Mouse (Mus musculus) Patski (cell line): ENCODE measurements around the gene Nol6. TPM values are rescaled to one million over a fixed set of nuclear protein-coding genes. Genes with fewer than 3 reads are reported as not detected.
A peak's percentile ranks its signal among the peaks of the same experiment; 100 is the strongest.

Experiments used
- ATAC-seq: fragments of 100-300 bp; one replicate; pipeline ENCODE4 v1.8.0; 2021
- CTCF ChIA-PET: fragments of 350-600 bp; sonication (Branson Sonifier 250); formaldehyde crosslinking; loops from one replicate; lab custom pipeline; 2022; ENCODE audit warnings: inconsistent platforms; lab: Charles Lee
- POLR2A ChIA-PET: fragments of 350-600 bp; sonication (Branson Sonifier 250); formaldehyde crosslinking; loops from one replicate; lab custom pipeline; 2022; ENCODE audit warnings: antibody characterized with exemption, inconsistent platforms; lab: Charles Lee
- DNase-seq: peaks from one replicate; pipeline ENCODE4 v3.0.0-alpha.2; 2011; ENCODE audit warnings: low read depth, low spot score
- H3K27me3 ChIP-seq: fragments of 371-371 bp; one replicate; pipeline ENCODE4 v1.5.1; 2021
- CTCF ChIP-seq: fragments of 100-300 bp; IDR thresholded peaks from one replicate; pipeline ENCODE4 v1.5.1; 2021
- in situ Hi-C: fragments of 300-500 bp; cut with MboI; formaldehyde crosslinking; loops from 3 replicates; pipeline ENCODE4 v1.11.1; 2018; ENCODE audit warnings: low pct_unique_long_range_greater_than_20kb, mixed read lengths
- polyA plus RNA-seq: library from polyadenylated mRNA; unstranded; gene quantifications from one replicate; pipeline ENCODE4 v1.2.3, GENCODE M21; 2021

Gene Nol6
- polyA plus RNA-seq, 1 experiment from 2014 or later = 18.8 TPM

- no peaks in the 10 kb centered on the region for H3K27me3 ChIP-seq
- CTCF ChIA-PET = no interaction called here
- POLR2A ChIA-PET = interaction anchor here (1.0 kb wide), 1 partner anchor 20 kb away, joined by 4 read pairs; no protein-coding TSS in a partner anchor
- ATAC-seq (no peak), DNase-seq (no peak)
- in situ Hi-C loops = loop anchor here (25.0 kb wide), 1 partner anchor 570 kb away; the partner anchor contains the start of genes Dctn3 and Rpp25l
- no peak for TF ChIP-seq CTCF
These were observed 18.3 kb upstream of the Nol6 start for GRCm38 (mm10) chr4:41142601-41143000.

- DNase-seq (no peak), ATAC-seq (no peak)
- in situ Hi-C loops = loop anchor here (25.0 kb wide), 1 partner anchor 572 kb away; the partner anchor contains the start of genes Dctn3 and Rpp25l
- no peak for TF ChIP-seq CTCF
- ChIA-PET CTCF (no interaction called here), POLR2A (no interaction called here)
- H3K27me3 ChIP-seq = no peaks in the 10 kb centered on the region
These were observed 16.1 kb upstream of the Nol6 start for GRCm38 (mm10) chr4:41140174-41140875.

GRCm38 (mm10) chr4:41136811-41137210, 12.6 kb upstream of the Nol6 start:
- no peaks in the 10 kb centered on the region for H3K27me3 ChIP-seq
- TF ChIP-seq CTCF = no peak
- CTCF ChIA-PET = interaction anchor here (1.3 kb wide), 1 partner anchor 29 kb away, joined by 4 read pairs; no protein-coding TSS in a partner anchor
- POLR2A ChIA-PET = no interaction called here
- in situ Hi-C loops = loop anchor here (25.0 kb wide), 1 partner anchor 575 kb away; the partner anchor contains the start of genes Dctn3 and Rpp25l
- DNase-seq (no peak), ATAC-seq (no peak)

GRCm38 (mm10) chr4:41136454-41136805, 12.2 kb upstream of the Nol6 start:
- ChIA-PET POLR2A (no interaction called here), CTCF (interaction anchor here (1.3 kb wide), 1 partner anchor 29 kb away, joined by 4 read pairs; no protein-coding TSS in a partner anchor)
- no peak for TF ChIP-seq CTCF
- ATAC-seq = peak; percentile 11
- in situ Hi-C loops = loop anchor here (25.0 kb wide), 1 partner anchor 576 kb away; the partner anchor contains the start of genes Dctn3 and Rpp25l
- DNase-seq = no peak
- H3K27me3 ChIP-seq = no peaks in the 10 kb centered on the region

GRCm38 (mm10) chr4:41135711-41136453, 11.6 kb upstream of the Nol6 start, which contains the start of gene Ube2r2:
Gene Ube2r2, plus strand, starts transcription at chr4:41135743.
- ATAC-seq (peak; percentile 67), DNase-seq (no peak)
- in situ Hi-C loops = loop anchor here (25.0 kb wide), 1 partner anchor 576 kb away; the partner anchor contains the start of genes Dctn3 and Rpp25l
- no peak for TF ChIP-seq CTCF
- ChIA-PET CTCF (interaction anchor here (1.3 kb wide), 1 partner anchor 30 kb away, joined by 4 read pairs; no protein-coding TSS in a partner anchor), POLR2A (no interaction called here)
- H3K27me3 ChIP-seq = no peaks in the 10 kb centered on the region

GRCm38 (mm10) chr4:41134935-41135710, 10.9 kb upstream of the Nol6 start:
- CTCF ChIA-PET = no interaction called here

GRCm38 (mm10) chr4:41133529-41134291, 9.5 kb upstream of the Nol6 start:
- TF ChIP-seq CTCF = no peak
- ATAC-seq (no peak), DNase-seq (no peak)
- POLR2A ChIA-PET = interaction anchor here (0.6 to 1.2 kb wide), 2 partner anchors 22 to 50 kb away, joined by 3 read pairs; no protein-coding TSS in a partner anchor
- in situ Hi-C loops = loop anchor here (5.0 to 25.0 kb wide), 3 partner anchors 34 to 579 kb away; partner anchors contain the start of genes Dctn3 and Rpp25l
- CTCF ChIA-PET = interaction anchor here (0.8 kb wide), 1 partner anchor 22 kb away, joined by 3 read pairs; no protein-coding TSS in a partner anchor
- no peaks in the 10 kb centered on the region for H3K27me3 ChIP-seq

More at GRCm38 (mm10) chr4:41134935-41135710, 10.9 kb upstream of the Nol6 start:
- in situ Hi-C loops = loop anchor here (5.0 to 25.0 kb wide), 3 partner anchors 32 to 577 kb away; partner anchors contain the start of genes Dctn3 and Rpp25l
- ATAC-seq (peak; percentile 67), DNase-seq (peak; percentile 15)
- no peaks in the 10 kb centered on the region for H3K27me3 ChIP-seq
- TF ChIP-seq CTCF = no peak
- POLR2A ChIA-PET = interaction anchor here (0.6 to 1.2 kb wide), 2 partner anchors 19 to 49 kb away, joined by 3 read pairs; no protein-coding TSS in a partner anchor

GRCm38 (mm10) chr4:41132471-41132870, 8.2 kb upstream of the Nol6 start:
- DNase-seq = no peak
- ChIA-PET CTCF (interaction anchor here (4.8 kb wide), 1 partner anchor 33 kb away, joined by 32 read pairs; no protein-coding TSS in a partner anchor), POLR2A (no interaction called here)
- in situ Hi-C loops = loop anchor here (5.0 to 25.0 kb wide), 3 partner anchors 35 to 580 kb away; partner anchors contain the start of genes Dctn3 and Rpp25l
- no peak for TF ChIP-seq CTCF
- no peak for ATAC-seq
- no peaks in the 10 kb centered on the region for H3K27me3 ChIP-seq

GRCm38 (mm10) chr4:41129836-41130235, 5.6 kb upstream of the Nol6 start:
- ChIA-PET POLR2A (no interaction called here), CTCF (interaction anchor here (0.8 to 4.8 kb wide), 9 partner anchors 15 to 95 kb away, joined by 3 to 32 read pairs (median 4); no protein-coding TSS in a partner anchor)
- no peak for DNase-seq
- in situ Hi-C loops = loop anchor here (5.0 to 25.0 kb wide), 4 partner anchors 37 to 582 kb away; partner anchors contain the start of genes Dctn3 and Rpp25l
- TF ChIP-seq CTCF = no peak
- no peak for ATAC-seq
- no peaks in the 10 kb centered on the region for H3K27me3 ChIP-seq
